Mouse (Mus musculus) heart, adult 2 months (tissue): ENCODE measurements around the gene Dgkh. TPM values are rescaled to one million over a fixed set of nuclear protein-coding genes. Genes with fewer than 3 reads are reported as not detected.
"Not testable (repeated sequence)": the region's sequence is repeated elsewhere in the genome, so short reads cannot be mapped to it uniquely, and the experiment has no call there.

Source experiments
- DNase-seq, 2 experiments: peaks; one replicate each; pipeline ENCODE4 v3.0.0; 2021
- H3K27ac ChIP-seq: fragments of 200-600 bp; 2 replicates; pipeline ENCODE4 v1.8.1; 2022
- H3K27me3 ChIP-seq: fragments of 200-500 bp; 2 replicates; pipeline ENCODE4 v1.6.1; 2012; ENCODE audit warnings: mild to moderate bottlenecking, low read length, inconsistent platforms, mixed read lengths; ENCODE audit not compliant: control insufficient read depth, insufficient read depth
- H3K36me3 ChIP-seq: fragments of 200-500 bp; 2 replicates; pipeline ENCODE4 v1.6.1; 2012; ENCODE audit warnings: low read length, inconsistent platforms; ENCODE audit not compliant: control insufficient read depth, insufficient read depth
- H3K4me1 ChIP-seq: fragments of 200-500 bp; 2 replicates; pipeline ENCODE4 v1.6.1; 2011; ENCODE audit warnings: low read length; ENCODE audit not compliant: control insufficient read depth, insufficient read depth
- H3K4me3 ChIP-seq: fragments of 200-600 bp; 2 replicates; pipeline ENCODE4 v1.8.1; 2022
- H3K79me2 ChIP-seq: fragments of 200-500 bp; replicated peaks from 2 replicates; pipeline ENCODE4 v1.6.1; 2012; ENCODE audit warnings: mild to moderate bottlenecking, inconsistent platforms, low read length, moderate library complexity, mixed read lengths; ENCODE audit not compliant: control insufficient read depth, insufficient read depth
- H3K9ac ChIP-seq: fragments of 200-500 bp; 2 replicates; pipeline ENCODE4 v1.6.1; 2012; ENCODE audit warnings: low read depth, mild to moderate bottlenecking, control low read depth, inconsistent platforms, low read length, mixed read lengths
- CTCF ChIP-seq: fragments of 200-600 bp; IDR thresholded peaks from 2 replicates; pipeline ENCODE4 v1.8.1; 2022; ENCODE audit warnings: antibody characterized with exemption, mild to moderate bottlenecking, moderate library complexity
- EP300 ChIP-seq: fragments of 200-500 bp; IDR thresholded peaks from 2 replicates; pipeline ENCODE4 v1.6.1; 2011; ENCODE audit warnings: low read depth, low read length, control low read depth; ENCODE audit not compliant: insufficient read depth
- POLR2A ChIP-seq: fragments of 200-500 bp; IDR thresholded peaks from 2 replicates; pipeline ENCODE4 v1.6.1; 2011; ENCODE audit warnings: mild to moderate bottlenecking, low read depth, low read length, control low read depth; ENCODE audit not compliant: insufficient read depth
- WGBS: fragments of 180-500 bp; shearing (Covaris S2); methylation state at CpG from one replicate; pipeline ENCODE4 v1.1.7; 2018; 5-methylcytosine and 5-hydroxymethylcytosine counted together
- intact Hi-C: fragments of 180-260 bp; cut with DNase I; formaldehyde crosslinking; loops from one replicate; pipeline ENCODE4 v1.15.1; 2025
- polyA plus RNA-seq: library from polyadenylated mRNA; depleted of rRNA; stranded (reverse); fragments of >200 nt; gene quantifications from 2 replicates; pipeline ENCODE4 v1.2.3, GENCODE M21; 2012
- total RNA-seq, 2 experiments: library from RNA; stranded (reverse); gene quantifications; 2 replicates each; pipeline ENCODE4 v1.2.3; 2021

Gene Dgkh
- total and polyA plus RNA-seq, 3 experiments = 1.1 to 6.3 (median 6.2) TPM

GRCm38 (mm10) chr14:78734605-78735004 is 2.0 kb upstream of the Dgkh start:
- intact Hi-C loops = no loop called here
- 81% methylated on average over 5 of the region's 5 CpGs for WGBS
- Histone ChIP-seq H3K79me2 (no peaks in the 10 kb centered on the region), H3K27me3 (no peaks in the 10 kb centered on the region), H3K36me3 (no peaks in the 10 kb centered on the region), H3K9ac (no peak overlapping the region), H3K27ac (no peak overlapping the region), H3K4me1 (peaks cover 9% of the 10 kb centered on the region), H3K4me3 (no peak overlapping the region)
- TF ChIP-seq POLR2A = no peak
- no peak for TF ChIP-seq EP300
- TF ChIP-seq CTCF = no peak
- no peak for DNase-seq

- H3K27me3 ChIP-seq, H3K4me3 ChIP-seq, H3K36me3 ChIP-seq, intact Hi-C loops, DNase-seq, H3K79me2 ChIP-seq, H3K9ac ChIP-seq, H3K4me1 ChIP-seq, H3K27ac ChIP-seq: not testable (repeated sequence)
- 53% methylated on average over 5 of the region's 5 CpGs for WGBS
These were observed 1.6 kb upstream of the Dgkh start for GRCm38 (mm10) chr14:78734203-78734602.

- peak overlapping the region; percentile 97 for H3K9ac ChIP-seq
- no peaks in the 10 kb centered on the region for H3K27me3 ChIP-seq
- no peaks in the 10 kb centered on the region for H3K79me2 ChIP-seq
- H3K4me1 ChIP-seq = peaks cover 9% of the 10 kb centered on the region
- peak; percentile 14 to 32 for DNase-seq
- no peak for TF ChIP-seq EP300
- 43% methylated on average over 12 of the region's 12 CpGs for WGBS
- intact Hi-C loops = loop anchor here (2.0 kb wide), 2 partner anchors 65 to 115 kb away; partner anchors contain the start of gene Vwa8
- H3K4me3 ChIP-seq = peak overlapping the region; percentile 83
- H3K36me3 ChIP-seq = no peaks in the 10 kb centered on the region
- H3K27ac ChIP-seq = peak overlapping the region; percentile 87
These were observed 945 bp upstream of the Dgkh start for GRCm38 (mm10) chr14:78733366-78734076.

- under 1% methylated on average over 83 of the region's 90 CpGs for WGBS
- Histone ChIP-seq H3K79me2 (no peaks in the 10 kb centered on the region), H3K4me1 (peaks cover 9% of the 10 kb centered on the region), H3K36me3 (no peaks in the 10 kb centered on the region), H3K9ac (peak overlapping the region; percentile 97), H3K27me3 (no peaks in the 10 kb centered on the region), H3K4me3 (peak overlapping the region; percentile 83), H3K27ac (peak overlapping the region; percentile 87)
- DNase-seq = peak; percentile 76 to 78
- TF ChIP-seq CTCF = peak; percentile 21; the same call in 1 of the 2 replicates
- TF ChIP-seq EP300 = no peak
- intact Hi-C loops = loop anchor here (2.0 kb wide), 2 partner anchors 63 to 117 kb away; partner anchors contain the start of gene Vwa8
These were observed 542 bp downstream of the Dgkh start for GRCm38 (mm10) chr14:78731852-78732616.

GRCm38 (mm10) chr14:78731240-78731639 is 1.3 kb downstream of the Dgkh start:
- H3K4me1 ChIP-seq = peaks cover 9% of the 10 kb centered on the region
- TF ChIP-seq CTCF (peak; percentile 41), POLR2A (no peak)
- peak overlapping the region; percentile 87 for H3K27ac ChIP-seq
- peak overlapping the region; percentile 6; the same call in 1 of the 2 replicates for H3K9ac ChIP-seq
- no peaks in the 10 kb centered on the region for H3K36me3 ChIP-seq
- H3K27me3 ChIP-seq = no peaks in the 10 kb centered on the region
- peak overlapping the region; percentile 83 for H3K4me3 ChIP-seq
- H3K79me2 ChIP-seq = no peaks in the 10 kb centered on the region
- WGBS = 22% methylated on average over 12 of the region's 12 CpGs
- intact Hi-C loops = no loop called here
- DNase-seq = peak; percentile 34 to 40

- Histone ChIP-seq H3K27ac (peak overlapping the region; percentile 41), H3K9ac (no peak overlapping the region), H3K4me1 (peaks cover 4% of the 10 kb centered on the region), H3K27me3 (no peaks in the 10 kb centered on the region), H3K79me2 (no peaks in the 10 kb centered on the region), H3K36me3 (no peaks in the 10 kb centered on the region), H3K4me3 (no peak overlapping the region; the same call in 1 of the 2 replicates)
- TF ChIP-seq CTCF (no peak), POLR2A (no peak), EP300 (no peak)
- intact Hi-C loops = loop anchor here (2.0 kb wide), 2 partner anchors 47 to 123 kb away; partner anchors contain the start of gene Vwa8
- DNase-seq = no peak
- WGBS = 65% methylated on average over 13 of the region's 13 CpGs
These were observed 6.6 kb downstream of the Dgkh start for GRCm38 (mm10) chr14:78725976-78726375.
